Mouse (Mus musculus) left cerebral cortex, adult 18-20 months (tissue): ENCODE results near the gene Auh. TPM values are rescaled to one million over a fixed set of nuclear protein-coding genes. Genes with fewer than 3 reads are reported as not detected.
A peak's percentile ranks its signal among the peaks of the same experiment; 100 is the strongest.

ENCODE experiments used
- DNase-seq, 2 experiments: peaks; one replicate each; pipeline ENCODE4 v3.0.0; 2021 to 2022; ENCODE audit warnings: low spot score in 2 of 2, mixed read lengths in 1 of 2
- long read RNA-seq, 2 experiments: library from polyadenylated mRNA; stranded (forward); transcript quantifications; one replicate each; pipeline ENCODE4 v2.0.0; 2021
- total RNA-seq, 2 experiments: library from RNA; stranded (reverse); gene quantifications; 2 replicates each; pipeline ENCODE4 v1.2.3; 2021

Gene Auh
- total RNA-seq, result 100 to 1,000 TPM; 102 to 108 TPM
- long read RNA-seq, experiment 1, transcript Auh-201 (10 exons, 1,320 nt), result major isoform, 88 of 115 reads
- long read RNA-seq, experiment 1, partial matches to known transcripts, result 2 of 115 reads
- long read RNA-seq, experiment 1, other reads (novel, unspliced or antisense), result 22 of 115 reads
- long read RNA-seq, experiment 2, transcript Auh-201 (10 exons, 1,320 nt), result major isoform, 85 of 100 reads
- long read RNA-seq, experiment 2, partial matches to known transcripts, result 7 of 100 reads
- long read RNA-seq, experiment 2, other reads (novel, unspliced or antisense), result 7 of 100 reads

DNA sequence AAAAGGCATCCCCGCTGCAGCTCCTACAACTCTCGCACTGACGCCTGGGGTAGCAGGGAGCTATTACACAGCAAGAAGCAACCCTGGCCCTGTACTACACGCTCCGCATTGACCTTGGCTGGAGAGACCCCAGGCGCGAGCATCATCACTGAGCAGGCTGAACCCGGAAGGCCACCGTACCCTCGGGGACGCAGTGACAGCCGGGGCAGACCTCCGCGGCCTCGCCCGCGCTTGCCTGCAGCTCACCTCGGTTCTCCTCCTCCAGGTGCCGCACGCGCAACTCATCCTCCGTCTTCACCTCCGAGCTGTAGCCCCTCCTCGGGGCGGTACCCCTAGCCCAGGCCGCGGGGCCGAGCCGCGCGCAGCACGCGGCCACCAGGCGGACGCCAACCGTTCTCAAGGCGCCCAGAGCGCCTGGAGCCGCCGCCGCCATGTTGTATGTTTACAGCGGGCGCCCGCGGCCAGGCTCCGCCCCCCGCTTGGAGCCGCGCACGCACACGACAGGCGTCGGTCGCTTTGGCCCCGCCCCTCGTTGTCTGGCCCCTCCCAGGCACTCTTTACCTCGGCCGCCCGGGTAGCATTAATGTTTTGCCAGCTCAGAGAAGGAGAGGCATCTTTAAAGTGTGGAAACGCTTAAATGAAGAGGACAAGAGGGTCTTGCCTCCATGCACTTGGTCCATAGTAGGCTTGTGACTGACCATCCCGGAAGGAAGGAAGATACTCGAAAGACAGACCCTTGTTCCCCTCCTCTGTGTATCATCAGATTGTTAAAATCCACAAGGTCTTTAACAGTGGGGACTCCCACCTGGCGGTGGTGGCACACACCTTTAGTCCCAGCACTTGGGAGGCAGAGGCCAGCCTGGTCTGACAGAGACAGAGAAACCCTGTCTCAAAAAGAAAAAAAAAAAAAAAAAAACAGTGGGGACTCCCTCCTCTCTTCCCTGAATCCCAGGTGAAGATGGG is at the start of gene Auh:
TSS of gene Auh (minus strand) at position 473 of the 963 bp plus-strand sequence.
- DNase-seq, result peak; percentile 75 to 80

DNA sequence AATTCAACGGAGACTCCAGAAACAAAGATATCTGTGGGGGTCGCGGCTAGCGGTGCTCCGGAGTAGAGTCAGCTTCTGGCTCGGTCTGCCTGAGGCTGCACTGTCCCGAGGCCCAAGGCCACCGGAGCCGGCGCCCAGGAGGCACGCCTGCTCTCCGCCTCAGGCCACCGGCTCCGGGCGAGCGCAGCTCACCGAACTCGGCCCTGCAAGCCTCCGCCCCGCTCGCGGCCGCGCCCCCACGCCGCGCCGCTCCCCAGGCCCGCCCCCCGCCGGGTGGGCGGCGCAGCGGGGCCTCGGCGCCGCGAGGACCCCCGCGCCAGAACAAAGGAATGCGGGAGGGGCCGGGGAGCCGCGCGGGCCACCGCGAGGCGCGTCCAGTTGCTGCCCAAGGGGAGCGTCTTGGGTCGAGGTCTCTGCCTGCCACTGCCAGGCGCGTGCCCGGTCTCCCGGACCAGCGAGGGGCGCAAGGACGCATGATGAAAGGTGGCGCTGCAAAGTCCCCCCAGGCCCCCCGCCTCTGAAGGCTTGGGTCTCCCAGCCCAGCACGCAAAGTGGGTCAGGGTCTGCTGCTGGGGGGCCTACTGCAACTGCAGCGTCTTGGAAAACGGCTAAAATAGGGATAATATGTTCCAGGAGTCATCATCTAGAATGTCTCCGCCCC is 49.0 kb upstream of the Auh start:
- peak in 1 of 2 experiments; percentile 39 for DNase-seq

DNA sequence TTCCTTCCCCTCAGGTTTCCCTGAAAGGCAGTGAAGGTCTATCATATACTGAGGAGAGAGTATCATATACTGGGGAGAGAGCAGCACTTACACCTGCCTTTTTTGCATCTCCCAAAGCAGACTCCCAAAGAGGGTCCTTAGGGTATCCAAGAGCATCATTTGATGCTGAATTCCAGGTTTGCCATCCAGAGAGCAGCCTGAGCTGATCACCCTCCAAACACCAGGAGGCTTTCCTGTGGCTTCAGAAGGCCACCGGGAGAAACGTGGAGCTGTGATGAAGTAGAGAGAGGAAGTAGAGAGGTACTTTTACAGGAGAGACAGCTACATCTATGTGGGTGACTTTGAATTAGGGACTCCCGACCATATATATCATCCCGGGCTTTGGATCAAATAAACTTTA is 48.3 kb upstream of the Auh start:
- DNase-seq, result no peak

- no peak for DNase-seq
These were observed 47.7 kb upstream of the Auh start for GRCm38 (mm10) chr13:52977221-52977609.

DNA sequence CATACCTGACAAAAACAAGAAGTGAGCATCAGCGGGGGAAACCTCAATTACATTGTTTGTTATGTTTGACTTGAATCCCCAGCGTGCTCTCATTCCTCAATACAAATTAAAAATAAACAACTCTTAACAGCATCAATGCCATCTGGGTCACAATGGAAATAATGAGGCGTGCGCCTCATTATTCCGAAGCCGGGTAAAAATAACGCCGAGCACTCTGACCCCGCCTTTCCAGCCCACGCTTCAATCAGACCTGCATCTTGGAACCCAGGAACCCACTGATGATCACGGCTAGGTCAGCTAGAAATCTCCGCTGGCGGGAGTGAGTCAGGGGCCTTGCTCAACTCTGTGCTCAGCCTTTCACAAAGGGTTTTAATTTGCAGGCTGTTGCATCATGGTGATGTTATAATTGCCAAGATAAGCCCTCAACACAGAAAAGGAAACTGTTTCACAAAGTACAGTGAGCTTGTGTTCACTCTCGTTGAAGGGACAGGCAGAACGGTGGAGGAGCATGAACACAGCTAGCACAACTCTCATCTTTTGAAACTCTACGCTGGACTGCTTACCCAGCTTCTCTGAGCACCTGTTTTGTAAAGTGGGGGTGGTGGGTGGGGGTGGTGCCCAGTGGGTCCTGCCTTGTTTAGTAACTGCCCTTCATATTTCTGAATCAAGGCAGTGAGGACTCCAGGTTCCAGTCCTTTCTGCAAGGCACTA is 47.2 kb upstream of the Auh start:
- DNase-seq, result no peak

DNA sequence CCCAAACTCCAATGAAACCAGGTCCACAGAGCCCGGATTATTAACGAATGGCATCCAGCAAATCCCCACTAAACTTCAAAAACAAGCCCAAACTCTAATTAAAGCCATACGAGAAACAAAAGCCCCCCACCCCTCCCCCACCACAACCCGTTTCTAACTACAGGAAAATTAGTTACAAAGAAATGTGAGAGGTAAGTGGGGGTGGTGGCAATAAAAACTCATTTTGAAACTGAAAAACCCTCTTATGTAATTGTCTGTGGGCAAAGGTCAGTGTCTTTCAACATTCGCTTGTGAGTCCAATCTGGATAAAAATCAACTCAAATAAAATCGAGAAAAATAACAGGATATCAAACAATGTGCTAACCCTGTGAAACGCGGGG is 46.6 kb upstream of the Auh start:
- no peak for DNase-seq

GRCm38 (mm10) chr13:52974676-52975075 is 45.2 kb upstream of the Auh start:
- DNase-seq, result no peak

GRCm38 (mm10) chr13:52973427-52973826 is 43.9 kb upstream of the Auh start:
- peak; percentile 28 for DNase-seq

GRCm38 (mm10) chr13:52972626-52973025 is 43.1 kb upstream of the Auh start:
- DNase-seq, result no peak

DNA sequence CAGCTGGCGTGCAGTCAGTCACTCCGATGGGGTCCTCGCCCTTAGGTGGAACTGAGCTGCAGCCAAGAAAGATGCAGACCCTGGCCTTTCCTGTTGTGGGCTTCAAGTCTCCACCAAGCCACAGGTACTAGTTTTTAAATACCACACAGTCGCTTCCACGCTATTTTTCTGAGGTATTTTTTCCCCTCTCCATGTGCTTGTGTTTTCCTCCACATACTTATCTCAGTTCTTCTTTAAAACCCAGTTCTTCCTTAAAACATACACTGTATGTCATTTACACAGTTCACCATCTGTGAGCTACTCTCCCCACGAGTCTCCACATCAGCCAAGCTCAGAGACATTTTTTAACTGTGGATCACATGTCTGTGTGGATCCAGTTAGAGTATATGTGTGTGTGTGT is 41.4 kb upstream of the Auh start:
- DNase-seq, result no peak

- no peak for DNase-seq
These were observed 33.4 kb upstream of the Auh start for GRCm38 (mm10) chr13:52962922-52963321.

GRCm38 (mm10) chr13:52962361-52962760 is 32.9 kb upstream of the Auh start:
- no peak for DNase-seq

- DNase-seq, result no peak
These were observed 24.5 kb upstream of the Auh start for GRCm38 (mm10) chr13:52953779-52954553.

DNA sequence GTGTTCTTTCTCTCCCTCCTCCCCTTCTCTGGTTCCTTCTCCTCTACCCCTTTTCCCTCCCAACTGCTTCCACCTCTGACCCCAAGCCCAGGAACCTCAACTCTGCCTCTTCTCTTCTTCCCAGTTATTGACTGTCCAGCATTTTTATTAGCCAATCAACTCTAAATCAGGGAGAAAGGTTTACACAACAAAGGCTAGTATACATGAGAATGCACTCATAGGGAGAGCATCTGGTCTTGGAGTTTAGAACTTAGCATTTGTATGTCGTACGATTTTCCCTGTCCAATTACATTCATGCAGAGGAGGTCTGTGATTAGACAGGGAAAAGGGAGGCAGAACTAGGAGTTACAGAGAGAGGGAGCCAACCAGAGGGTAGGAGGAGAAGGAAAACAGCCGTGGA is 19.7 kb upstream of the Auh start:
- no peak for DNase-seq

DNA sequence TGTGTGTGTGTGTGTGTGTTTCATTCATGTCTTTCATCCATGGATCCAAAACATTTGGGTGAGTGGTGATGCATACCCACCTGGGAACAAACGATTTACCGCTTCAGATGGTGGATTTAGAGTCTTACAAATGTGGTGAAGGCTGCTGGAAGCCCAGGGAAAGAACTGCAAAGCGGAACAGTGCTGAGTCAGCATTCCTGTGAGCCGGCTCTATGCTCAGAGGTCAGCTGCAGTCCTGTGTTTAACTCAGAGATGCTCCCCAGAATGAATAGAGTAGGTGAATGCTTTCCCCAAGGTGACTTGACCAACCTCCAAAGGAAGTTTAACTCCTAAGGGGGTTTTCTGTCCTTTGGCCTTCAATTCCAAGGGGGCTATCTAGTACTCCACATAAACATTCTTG is 18.1 kb upstream of the Auh start:
- no peak for DNase-seq

- no peak for DNase-seq
These were observed 16.3 kb upstream of the Auh start for GRCm38 (mm10) chr13:52945769-52946168.

DNA sequence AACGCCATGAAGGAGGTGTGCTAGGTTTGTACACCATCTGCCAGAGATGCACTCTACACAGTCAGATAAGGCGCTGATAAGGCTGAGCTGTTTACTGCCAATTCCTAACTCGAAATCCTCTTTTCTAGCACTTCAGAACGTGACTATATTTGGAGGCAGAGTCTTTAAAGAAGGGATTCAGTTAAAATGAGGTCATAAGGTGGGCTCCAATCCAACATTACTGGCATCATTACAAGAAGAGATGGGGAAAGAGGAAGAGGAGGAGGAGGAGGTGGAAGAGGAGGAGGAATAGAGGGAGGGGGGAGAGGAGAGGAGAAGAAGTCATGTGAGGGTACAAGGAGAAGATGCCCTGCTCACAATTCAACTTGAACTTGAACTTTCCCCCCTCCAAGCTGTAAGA is 14.6 kb upstream of the Auh start:
- DNase-seq, result no peak

GRCm38 (mm10) chr13:52942876-52943388 is 13.5 kb upstream of the Auh start:
- DNase-seq, result no peak

DNA sequence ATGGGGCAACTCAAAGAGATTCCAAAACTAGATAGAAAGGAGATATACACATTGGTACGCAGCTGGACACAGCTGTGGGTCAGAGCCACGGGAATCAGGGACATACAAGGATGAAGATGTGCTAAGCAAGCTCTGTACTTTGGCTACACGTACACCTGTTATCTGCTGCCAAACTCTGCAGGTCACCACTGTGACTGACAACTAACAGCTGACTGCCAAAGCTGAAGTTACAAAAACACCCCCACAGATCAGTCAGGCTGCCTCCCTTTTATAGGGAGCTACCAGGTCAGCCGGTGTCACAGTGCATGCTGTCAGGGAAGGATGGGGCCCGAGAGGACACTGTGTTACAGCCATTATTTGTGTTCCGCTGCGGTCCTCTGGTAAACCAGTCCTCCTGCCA is 11.5 kb upstream of the Auh start:
- DNase-seq, result no peak

DNA sequence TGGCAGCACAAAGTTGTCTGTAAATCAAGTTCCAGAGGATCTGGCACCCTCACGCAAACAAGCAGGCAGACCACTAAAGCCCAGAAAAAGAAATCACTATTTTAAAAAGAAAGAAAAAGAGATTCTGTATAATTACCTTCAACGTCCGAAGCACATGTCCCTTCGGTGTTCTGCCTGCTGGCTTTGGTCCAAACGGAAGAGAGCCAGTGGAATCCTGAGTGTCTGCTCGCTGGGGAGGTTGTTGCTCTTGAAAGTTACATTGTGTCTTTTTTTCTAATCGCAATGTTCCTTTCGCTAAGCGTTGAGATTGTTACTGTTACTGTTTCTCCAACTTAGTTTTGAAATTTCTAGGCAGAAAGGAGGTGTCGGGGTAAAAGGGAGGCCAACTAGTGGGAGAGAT is 1.1 kb upstream of the Auh start:
- DNase-seq, result no peak
